Mouse (Mus musculus): ENCODE data around the gene Tsen2. TPM values are rescaled to one million over a fixed set of nuclear protein-coding genes. Genes with fewer than 3 reads are reported as not detected.

Gene Tsen2
- total RNA-seq, 2 experiments from 2014 or later, result 24.6 to 28.0 TPM

GRCm38 (mm10) chr6:115594463-115594862 lies 50.0 kb downstream of the Tsen2 start:
- no peak for DNase-seq (ENCODE audit: low spot score in 2 of 2)

- no peak for DNase-seq (ENCODE audit: low spot score in 2 of 2)
Observed at GRCm38 (mm10) chr6:115595667-115596066, 51.2 kb downstream of the Tsen2 start.

- DNase-seq (ENCODE audit: low spot score in 2 of 2), result no peak
Observed at GRCm38 (mm10) chr6:115601322-115601714, 56.9 kb downstream of the Tsen2 start.

GRCm38 (mm10) chr6:115601715-115602523 lies 57.5 kb downstream of the Tsen2 start, which contains the start of gene Mkrn2:
Gene Mkrn2, plus strand, starts transcription at chr6:115601902.
- peak; percentile 60 to 79 for DNase-seq (ENCODE audit: low spot score in 2 of 2)

GRCm38 (mm10) chr6:115606461-115606860 lies 62.0 kb downstream of the Tsen2 start:
- no peak for DNase-seq (ENCODE audit: low spot score in 2 of 2)

GRCm38 (mm10) chr6:115607429-115607828 lies 63.0 kb downstream of the Tsen2 start:
- DNase-seq (ENCODE audit: low spot score in 2 of 2), result peak; percentile 33 to 81

- DNase-seq (ENCODE audit: low spot score in 2 of 2), result no peak
Observed at GRCm38 (mm10) chr6:115609121-115609520, 64.7 kb downstream of the Tsen2 start.

- DNase-seq (ENCODE audit: low spot score in 2 of 2), result no peak
Observed at GRCm38 (mm10) chr6:115610301-115610700, 65.8 kb downstream of the Tsen2 start.

GRCm38 (mm10) chr6:115613793-115614192 lies 69.3 kb downstream of the Tsen2 start:
- DNase-seq (ENCODE audit: low spot score in 2 of 2), result no peak

GRCm38 (mm10) chr6:115615983-115616382 lies 71.5 kb downstream of the Tsen2 start:
- DNase-seq (ENCODE audit: low spot score in 2 of 2), result no peak

GRCm38 (mm10) chr6:115619818-115620217 lies 75.4 kb downstream of the Tsen2 start:
- no peak for DNase-seq (ENCODE audit: low spot score in 2 of 2)

- no peak for DNase-seq (ENCODE audit: low spot score in 2 of 2)
Observed at GRCm38 (mm10) chr6:115620942-115621341, 76.5 kb downstream of the Tsen2 start.

GRCm38 (mm10) chr6:115626121-115626520 lies 81.7 kb downstream of the Tsen2 start:
- DNase-seq (ENCODE audit: low spot score in 2 of 2), result no peak

Other genes with a start within 250 kb of the Tsen2 start
- 1 to 10 TPM; 2.0 to 2.1 TPM for gene Pparg, start 183.7 kb upstream of the Tsen2 start, total RNA-seq (2021)
- gene Mkrn2os, start 47.9 kb downstream of the Tsen2 start, total RNA-seq (2021), result not detected
- gene Mkrn2, start 57.2 kb downstream of the Tsen2 start, total RNA-seq (2021), result 10 to 100 TPM; 33.0 to 41.2 TPM
- 10 to 100 TPM; 78.5 to 79.3 TPM for gene Raf1, start 132.0 kb downstream of the Tsen2 start, total RNA-seq (2021)
- under 1 TPM in 1 of 2 experiments, not detected in 1; 0.52 TPM for gene Tmem40, start 217.7 kb downstream of the Tsen2 start, total RNA-seq (2021)
- gene Cand2, start 229.9 kb downstream of the Tsen2 start, total RNA-seq (2021), result 1 to 10 TPM; 2.7 to 2.8 TPM